ENCODE assay signal across 16 mouse cellular contexts in genomic region chr15:80079129-80079668, GRCm38 (mm10). TPM values are rescaled to one million over a fixed set of nuclear protein-coding genes. Genes with fewer than 3 reads are reported as not detected.
A peak's percentile ranks its signal among the peaks of the same experiment; 100 is the strongest.
DNase-seq lines count a peak whose midpoint lies in the region; ATAC-seq and TF ChIP-seq lines count a peak whose summit lies in the region.
"Had no signal": no experiment of that assay in that cellular context is flagged by ENCODE, and none has a peak within 500 bp of the region (broad histone marks: within the 10 kb centered on the region; RNA-seq: fewer than 3 reads in every experiment).

No protein-coding gene starts in this region.

- H3K9me3 ChIP-seq in heart, embryonic 16.5 days (replicated peaks; ENCODE audit: control insufficient read depth, low read length): no peaks in the 10 kb centered on the region
- no peaks in the 10 kb centered on the region for H3K9me3 ChIP-seq in midbrain, embryonic 10.5 days (replicated peaks)
- no peaks in the 10 kb centered on the region for H3K9me3 ChIP-seq in midbrain, embryonic 16.5 days (replicated peaks; ENCODE audit: control insufficient read depth, low read length, poor library complexity, severe bottlenecking)
- H3K9me3 ChIP-seq: heart, embryonic 15.5 days; hindbrain, embryonic 12.5 days; midbrain, embryonic 15.5 days; neural tube, embryonic 13.5 days had no signal

- H3K36me3 ChIP-seq in heart, embryonic 16.5 days (ENCODE audit: control insufficient read depth, insufficient read depth): peaks cover 51% of the 10 kb centered on the region
- H3K36me3 ChIP-seq in midbrain, embryonic 10.5 days: peaks cover 63% of the 10 kb centered on the region
- H3K36me3 ChIP-seq in midbrain, embryonic 16.5 days (ENCODE audit: control insufficient read depth, insufficient read depth, low read length): peaks cover 34% of the 10 kb centered on the region

- H3K4me1 ChIP-seq in heart, embryonic 16.5 days (ENCODE audit: control insufficient read depth, insufficient read depth, low read length): peaks cover 50% of the 10 kb centered on the region
- peaks cover 37% of the 10 kb centered on the region for H3K4me1 ChIP-seq in midbrain, embryonic 10.5 days
- H3K4me1 ChIP-seq in midbrain, embryonic 16.5 days (ENCODE audit: control insufficient read depth, insufficient read depth, low read length): peaks cover 21% of the 10 kb centered on the region
- peaks cover 28% of the 10 kb centered on the region for H3K4me1 ChIP-seq in bone marrow macrophage, adult 2 months (ENCODE audit: control insufficient read depth, insufficient read depth, low read length)
- H3K4me1 ChIP-seq in cerebellum, adult 2 months (ENCODE audit: control insufficient read depth, insufficient read depth, low read length): peaks cover 7% of the 10 kb centered on the region; the same call in 1 of the 2 replicates

- no peak for TF ChIP-seq CTCF in bone marrow macrophage, adult 2 months (IDR thresholded peaks at IDR 0.05; ENCODE audit: low read depth, low read length)
- no peak for TF ChIP-seq CTCF in cerebellum, adult 2 months (IDR thresholded peaks at IDR 0.05; ENCODE audit: borderline replicate concordance, insufficient read depth, low read depth, low read length)

- TF ChIP-seq POLR2A in bone marrow macrophage, adult 2 months (IDR thresholded peaks at IDR 0.05; ENCODE audit: borderline replicate concordance, low read depth, low read length): no peak
- TF ChIP-seq POLR2A in cerebellum, adult 2 months (IDR thresholded peaks at IDR 0.05; ENCODE audit: borderline replicate concordance, insufficient read depth, low read length): no peak

- DNase-seq in heart, adult 18-20 months: no peak
- DNase-seq in midbrain, embryonic 10.5 days (ENCODE audit: low spot score): no peak
- no peak for DNase-seq in cerebellum, adult 2 months
- DNase-seq: cerebellum, adult 18-20 months; gastrocnemius, postnatal 25 days; kidney, postnatal 4 days; lung, adult 2 months; thymus, adult 2 months had no signal

- H3K27ac ChIP-seq in heart, embryonic 16.5 days (ENCODE audit: low read length): no peak overlapping the region
- no peak overlapping the region for H3K27ac ChIP-seq in midbrain, embryonic 10.5 days (replicated peaks)
- H3K27ac ChIP-seq in midbrain, embryonic 16.5 days (ENCODE audit: low read length): no peak overlapping the region
- no peak overlapping the region for H3K27ac ChIP-seq in bone marrow macrophage, adult 2 months (ENCODE audit: insufficient read depth, low read depth, low read length)
- no peak overlapping the region for H3K27ac ChIP-seq in cerebellum, adult 2 months (ENCODE audit: insufficient read depth, low read length)
- H3K27ac ChIP-seq: hindbrain, embryonic 12.5 days; midbrain, embryonic 15.5 days; neural tube, embryonic 13.5 days had no signal

- WGBS in heart, embryonic 16.5 days: 89% methylated on average over 5 of the region's 5 CpGs
- 90% methylated on average over 5 of the region's 5 CpGs for WGBS in midbrain, embryonic 10.5 days
- 90% methylated on average over 5 of the region's 5 CpGs for WGBS in midbrain, embryonic 16.5 days
- WGBS in cerebellum, adult 2 months: 90% methylated on average over 5 of the region's 5 CpGs

- no peak for ATAC-seq in heart, embryonic 16.5 days (replicated peaks; ENCODE audit: extremely low read depth, insufficient read depth, low FRiP score)
- no peak for ATAC-seq in midbrain, embryonic 16.5 days
- no peak for ATAC-seq in erythroid progenitor cell, adult 5-6 weeks (replicated peaks; ENCODE audit: low FRiP score, poor library complexity, severe bottlenecking)
- ATAC-seq: midbrain, embryonic 15.5 days had no signal

- H3K4me3 ChIP-seq in heart, embryonic 16.5 days (ENCODE audit: low read length): no peak overlapping the region
- H3K4me3 ChIP-seq in midbrain, embryonic 10.5 days: peak overlapping the region; percentile 24
- H3K4me3 ChIP-seq in midbrain, embryonic 16.5 days (ENCODE audit: low read depth, low read length): no peak overlapping the region
- H3K4me3 ChIP-seq in bone marrow macrophage, adult 2 months (ENCODE audit: insufficient read depth, low read length): peak overlapping the region; percentile 67; the same call in 1 of the 2 replicates
- no peak overlapping the region for H3K4me3 ChIP-seq in cerebellum, adult 2 months (replicated peaks; ENCODE audit: insufficient read depth, low read depth, low read length)
- H3K4me3 ChIP-seq: heart, embryonic 15.5 days; hindbrain, embryonic 12.5 days; midbrain, embryonic 15.5 days; neural tube, embryonic 13.5 days had no signal

- H3K4me2 ChIP-seq in heart, embryonic 16.5 days (ENCODE audit: low read depth, low read length): no peak overlapping the region
- H3K4me2 ChIP-seq in midbrain, embryonic 16.5 days (ENCODE audit: low read length): no peak overlapping the region
- H3K4me2 ChIP-seq: heart, embryonic 15.5 days; hindbrain, embryonic 12.5 days; midbrain, embryonic 15.5 days; neural tube, embryonic 13.5 days had no signal

- H3K9ac ChIP-seq in heart, embryonic 16.5 days (ENCODE audit: low read length): peak overlapping the region; percentile 38
- H3K9ac ChIP-seq in midbrain, embryonic 16.5 days (ENCODE audit: low read depth, low read length): no peak overlapping the region
- H3K9ac ChIP-seq: heart, embryonic 15.5 days; hindbrain, embryonic 12.5 days; midbrain, embryonic 15.5 days had no signal

- H3K27me3 ChIP-seq in heart, embryonic 16.5 days (ENCODE audit: control insufficient read depth, insufficient read depth, low read length): no peaks in the 10 kb centered on the region
- H3K27me3 ChIP-seq in midbrain, embryonic 10.5 days (ENCODE audit: low read depth, poor library complexity, severe bottlenecking): no peaks in the 10 kb centered on the region
- H3K27me3 ChIP-seq in midbrain, embryonic 16.5 days (ENCODE audit: control insufficient read depth, insufficient read depth, low read depth, low read length): no peaks in the 10 kb centered on the region
- H3K27me3 ChIP-seq in cerebellum, adult 2 months (ENCODE audit: control insufficient read depth, insufficient read depth, low read length): no peaks in the 10 kb centered on the region
- H3K27me3 ChIP-seq: heart, embryonic 15.5 days; hindbrain, embryonic 12.5 days; midbrain, embryonic 15.5 days; neural tube, embryonic 13.5 days had no signal

RNA-seq across cellular contexts. Expression of gene Syngr1, which starts 11.9 kb away (rescaled TPM):
- polyA plus RNA-seq in heart, embryonic 16.5 days (2015; fragmentation: Nextera tagmentation; extraction: Ambion mirVana): 55.4 and 61.2 TPM in 2 replicates
- total RNA-seq in heart, adult 18-20 months (2021): 100 to 1,000 TPM in 1 of 2 experiments, 10 to 100 TPM in 1; 80.2 to 107 TPM
- 7.3 and 7.7 TPM in 2 replicates for polyA plus RNA-seq in midbrain, embryonic 10.5 days (2016; fragmentation: Nextera tagmentation; extraction: Ambion mirVana)
- 66.2 and 83.9 TPM in 2 replicates for polyA plus RNA-seq in midbrain, embryonic 16.5 days (2015; fragmentation: Nextera tagmentation; extraction: Ambion mirVana)
- 95.0 and 111 TPM in 2 replicates for polyA plus RNA-seq in bone marrow macrophage, adult 2 months (2012; ENCODE audit: insufficient read depth, insufficient read length, missing spikeins)
- total RNA-seq in erythroid progenitor cell, adult 5-6 weeks (2015; ENCODE audit: low replicate concordance): 19.1 and 20.1 TPM in 2 replicates
- total RNA-seq in erythroid progenitor cell, adult 5-6 weeks (2017; ENCODE audit: low replicate concordance): 3.6 and 16.7 TPM in 2 replicates
- 448 and 455 TPM in 2 replicates for polyA plus RNA-seq in cerebellum, adult 2 months (2012; rRNA removed)

RNA-seq across cellular contexts. Expression of gene Rpl3, which starts 12.5 kb away (rescaled TPM):
- 606 and 610 TPM in 2 replicates for polyA plus RNA-seq in heart, embryonic 16.5 days (2015; fragmentation: Nextera tagmentation; extraction: Ambion mirVana)
- total RNA-seq in heart, adult 18-20 months (2021): 100 to 1,000 TPM; 163 to 184 TPM
- 866 and 996 TPM in 2 replicates for polyA plus RNA-seq in midbrain, embryonic 10.5 days (2016; fragmentation: Nextera tagmentation; extraction: Ambion mirVana)
- polyA plus RNA-seq in midbrain, embryonic 16.5 days (2015; fragmentation: Nextera tagmentation; extraction: Ambion mirVana): 524 and 548 TPM in 2 replicates
- 928 and 957 TPM in 2 replicates for polyA plus RNA-seq in bone marrow macrophage, adult 2 months (2012; ENCODE audit: insufficient read depth, insufficient read length, missing spikeins)
- 600 and 647 TPM in 2 replicates for total RNA-seq in erythroid progenitor cell, adult 5-6 weeks (2015; ENCODE audit: low replicate concordance)
- 701 and 821 TPM in 2 replicates for total RNA-seq in erythroid progenitor cell, adult 5-6 weeks (2017; ENCODE audit: low replicate concordance)
- 678 and 692 TPM in 2 replicates for polyA plus RNA-seq in cerebellum, adult 2 months (2012; rRNA removed)

RNA-seq across cellular contexts. Expression of gene Tab1, which starts 53.7 kb away (rescaled TPM):
- 29.9 and 33.4 TPM in 2 replicates for polyA plus RNA-seq in heart, embryonic 16.5 days (2015; fragmentation: Nextera tagmentation; extraction: Ambion mirVana)
- total RNA-seq in heart, adult 18-20 months (2021): 10 to 100 TPM; 14.8 to 18.4 TPM
- polyA plus RNA-seq in midbrain, embryonic 10.5 days (2016; fragmentation: Nextera tagmentation; extraction: Ambion mirVana): 40.0 and 48.9 TPM in 2 replicates
- polyA plus RNA-seq in midbrain, embryonic 16.5 days (2015; fragmentation: Nextera tagmentation; extraction: Ambion mirVana): 35.9 and 38.3 TPM in 2 replicates
- 18.3 and 19.2 TPM in 2 replicates for polyA plus RNA-seq in bone marrow macrophage, adult 2 months (2012; ENCODE audit: insufficient read depth, insufficient read length, missing spikeins)
- total RNA-seq in erythroid progenitor cell, adult 5-6 weeks (2015; ENCODE audit: low replicate concordance): 8.6 and 9.2 TPM in 2 replicates
- total RNA-seq in erythroid progenitor cell, adult 5-6 weeks (2017; ENCODE audit: low replicate concordance): 22.5 and 26.3 TPM in 2 replicates
- polyA plus RNA-seq in cerebellum, adult 2 months (2012; rRNA removed): 50.0 and 50.2 TPM in 2 replicates

Comparison
In these comparisons a context has a peak if more than half of its experiments do, and no peak if none do; other contexts are left out.
1. H3K4me3 ChIP-seq: peak in midbrain, embryonic 10.5 days (single experiment) and bone marrow macrophage, adult 2 months (single experiment); none in heart, embryonic 16.5 days (single experiment), midbrain, embryonic 16.5 days (single experiment) and cerebellum, adult 2 months (single experiment).